Mouse (Mus musculus) lung, embryonic 14.5 days (tissue): ENCODE measurements around the gene Trip11. TPM values are rescaled to one million over a fixed set of nuclear protein-coding genes. Genes with fewer than 3 reads are reported as not detected.
A peak's percentile ranks its signal among the peaks of the same experiment; 100 is the strongest.
"Not testable (repeated sequence)": the region's sequence is repeated elsewhere in the genome, so short reads cannot be mapped to it uniquely, and the experiment has no call there.

ENCODE experiments used
- ATAC-seq: fragments of 200-750 bp; cut with Nextera tagmentation; 2 replicates; pipeline ENCODE4 v1.8.0; 2017; ENCODE audit warnings: mild to moderate bottlenecking, moderate TSS enrichment, moderate library complexity; ENCODE audit not compliant: insufficient read depth
- DNase-seq: peaks from one replicate; pipeline ENCODE4 v3.0.0-alpha.2; 2015
- H3K27ac ChIP-seq: fragments of 300-500 bp; sonication (generic); 2 replicates; pipeline ENCODE4 v1.5.1; 2014; ENCODE audit warnings: low read depth, mild to moderate bottlenecking, moderate library complexity
- H3K27me3 ChIP-seq: fragments of 300-500 bp; sonication (generic); 2 replicates; pipeline ENCODE4 v1.6.1; 2014; ENCODE audit warnings: low read length, control low read depth; ENCODE audit not compliant: insufficient read depth
- H3K36me3 ChIP-seq: fragments of 300-500 bp; sonication (generic); 2 replicates; pipeline ENCODE4 v1.6.1; 2014; ENCODE audit warnings: control low read depth; ENCODE audit not compliant: insufficient read depth
- H3K4me1 ChIP-seq: fragments of 300-500 bp; sonication (generic); 2 replicates; pipeline ENCODE4 v1.6.1; 2014; ENCODE audit warnings: antibody characterized with exemption, control low read depth; ENCODE audit not compliant: insufficient read depth
- H3K4me2 ChIP-seq: fragments of 300-500 bp; sonication (generic); 2 replicates; pipeline ENCODE4 v1.6.1; 2014; ENCODE audit warnings: mild to moderate bottlenecking
- H3K4me3 ChIP-seq: fragments of 300-500 bp; sonication (generic); 2 replicates; pipeline ENCODE4 v1.5.1; 2014; ENCODE audit warnings: low read depth, low read length
- H3K9ac ChIP-seq: fragments of 300-500 bp; sonication (generic); 2 replicates; pipeline ENCODE4 v1.6.1; 2014
- H3K9me3 ChIP-seq: fragments of 300-500 bp; sonication (generic); 2 replicates; pipeline ENCODE4 v1.6.1; 2016; ENCODE audit warnings: low read depth, low read length, control low read depth
- CTCF ChIP-seq: IDR thresholded peaks from 2 replicates; pipeline ENCODE4 v1.5.1; 2016; ENCODE audit warnings: antibody characterized with exemption, low read depth
- WGBS: fragments of 180-500 bp; shearing (Covaris S2); extraction: QIAGEN DNeasy Blood & Tissue Kit; methylation state at CpG from one replicate; pipeline ENCODE4 v1.1.7; 2014; 5-methylcytosine and 5-hydroxymethylcytosine counted together
- polyA plus RNA-seq: library from polyadenylated mRNA; unstranded; fragments of >200 nt; fragmentation: Nextera tagmentation; extraction: Ambion mirVana; gene quantifications from 2 replicates; pipeline ENCODE4 v1.2.1, GENCODE M21; 2014

The Trip11 gene
- 23.5 and 25.9 TPM in 2 replicates for polyA plus RNA-seq

DNA sequence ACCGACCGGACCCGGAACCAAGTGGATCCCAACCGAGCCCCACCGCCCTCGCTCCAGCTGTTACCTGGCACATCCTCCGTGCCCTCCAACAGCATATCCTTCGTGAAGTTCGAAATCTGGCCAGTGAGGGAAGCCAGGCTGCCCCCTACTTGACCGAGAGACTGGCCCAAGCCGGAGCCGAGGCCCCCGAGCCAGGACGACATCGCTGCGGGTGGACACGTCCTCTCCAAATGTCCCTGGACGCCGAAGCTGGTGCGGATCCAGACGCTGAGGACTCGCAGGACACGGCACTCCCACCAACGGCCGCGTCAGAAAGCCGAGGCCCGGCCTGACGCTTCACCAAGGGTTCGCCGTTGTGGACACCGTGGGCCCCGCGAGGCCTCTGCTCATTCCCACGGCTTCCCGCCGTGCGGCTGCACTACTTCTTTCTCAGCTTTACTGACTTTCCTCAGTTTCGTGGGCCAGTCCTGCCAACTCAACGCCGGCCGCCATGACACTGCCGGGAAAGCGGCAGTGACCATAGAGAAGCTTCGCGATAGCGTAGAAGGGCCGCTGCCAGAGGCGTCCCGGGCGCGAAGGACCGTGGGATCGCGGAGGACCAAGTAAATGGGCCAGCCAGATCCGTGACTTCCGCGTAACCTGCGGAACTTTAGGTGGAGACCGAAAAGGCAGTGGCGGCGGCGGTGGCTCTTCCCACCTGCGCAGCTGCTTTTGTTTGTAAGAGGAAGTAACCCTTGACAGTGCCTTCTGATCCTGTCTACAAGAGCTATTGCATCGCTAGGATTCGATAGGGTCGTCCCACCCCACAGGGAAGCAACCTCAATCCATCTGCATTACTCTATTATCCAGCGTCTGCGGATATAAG lies at the start of gene Trip11:
Trip11 (minus strand) TSS at position 642 of the 865 bp plus-strand sequence.
- Histone ChIP-seq H3K27ac (peak within 1 kb of the TSS; percentile 93), H3K36me3 (peaks cover 4% of the 10 kb centered on the region; the same call in 1 of the 2 replicates), H3K9ac (peak within 1 kb of the TSS; percentile 94), H3K4me3 (peak within 1 kb of the TSS; percentile 88), H3K27me3 (no peaks in the 10 kb centered on the region), H3K4me2 (peak within 1 kb of the TSS; percentile 70), H3K4me1 (peaks cover 6% of the 10 kb centered on the region), H3K9me3 (no peaks in the 10 kb centered on the region)
- ATAC-seq (peak; percentile 98), DNase-seq (peak; percentile 96)
- no peak for TF ChIP-seq CTCF
- WGBS = under 1% methylated on average over 69 of the region's 69 CpGs

DNA sequence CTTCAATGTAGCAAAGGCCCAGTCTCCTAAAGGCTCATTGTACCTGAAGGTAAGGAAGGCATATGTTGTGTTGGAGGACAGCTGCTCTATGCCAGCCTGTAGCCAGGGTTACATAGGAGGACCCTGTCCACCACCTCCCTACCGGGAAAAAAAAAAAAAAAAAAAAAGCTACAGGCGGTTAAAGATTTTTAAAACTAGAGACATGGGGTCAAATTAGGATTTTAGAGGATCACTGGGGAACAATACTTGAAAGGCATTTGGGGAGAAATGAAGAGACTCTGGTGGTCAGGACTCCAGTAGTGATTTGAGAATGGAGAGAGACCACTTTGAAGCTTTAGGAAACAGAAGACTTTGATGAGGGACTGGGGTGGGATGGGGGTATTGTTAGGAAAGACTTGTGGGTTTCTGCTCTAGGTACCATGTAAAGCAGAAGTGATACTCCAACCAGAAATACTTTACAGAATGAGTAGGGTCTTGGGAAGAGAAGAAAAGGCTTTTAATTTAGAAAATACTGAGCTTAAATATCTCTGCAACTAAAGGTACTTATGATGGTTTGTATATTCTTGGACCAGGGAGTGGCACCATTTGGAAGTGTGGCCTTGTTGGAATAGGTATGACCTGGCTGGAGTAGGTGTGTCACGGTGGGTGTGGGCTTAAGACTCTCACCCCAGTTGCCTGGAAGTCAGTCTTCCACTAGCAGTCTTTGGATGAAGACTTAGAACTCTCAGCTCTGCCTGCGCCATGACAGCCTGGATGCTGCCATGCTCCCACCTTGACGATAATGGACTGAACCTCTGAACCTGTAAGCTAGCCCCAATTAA lies 46.1 kb upstream of the Trip11 start:
- H3K4me2 ChIP-seq = peak overlapping the region; percentile 60
- H3K36me3 ChIP-seq, H3K4me1 ChIP-seq, ATAC-seq, H3K27me3 ChIP-seq, DNase-seq, H3K9me3 ChIP-seq, H3K27ac ChIP-seq: not testable (repeated sequence)
- WGBS = 93% methylated on average over 5 of the region's 5 CpGs
- H3K4me3 ChIP-seq = peak overlapping the region; percentile 89
- peak overlapping the region; percentile 38 for H3K9ac ChIP-seq

DNA sequence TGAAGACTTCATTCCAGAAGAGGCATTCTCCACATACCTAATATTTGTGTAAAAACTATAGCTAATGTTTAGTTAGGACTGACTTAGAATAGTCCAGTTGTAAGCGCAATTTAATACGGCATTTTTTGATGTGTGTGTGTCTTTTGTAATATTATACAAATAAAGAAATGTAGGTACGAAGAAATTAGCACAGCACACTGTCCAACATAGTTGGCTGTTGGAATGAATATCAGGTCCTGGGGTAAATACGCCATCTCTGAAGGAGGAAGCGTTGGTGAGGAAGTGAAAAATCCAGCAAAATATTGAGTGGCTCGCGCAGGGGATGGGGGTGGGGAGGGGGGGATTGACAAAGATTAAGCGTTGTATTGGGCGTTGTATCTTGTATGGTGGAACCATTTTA lies 45.5 kb upstream of the Trip11 start:
- H3K27ac ChIP-seq = 0 out of 2 replicates have a peak overlapping the region, but pooled peaks have one; percentile 30
- H3K27me3 ChIP-seq = no peaks in the 10 kb centered on the region
- H3K9me3 ChIP-seq = no peaks in the 10 kb centered on the region
- no peaks in the 10 kb centered on the region for H3K36me3 ChIP-seq
- peak overlapping the region; percentile 38 for H3K9ac ChIP-seq
- TF ChIP-seq CTCF = no peak
- WGBS = 36% methylated on average over 9 of the region's 9 CpGs
- DNase-seq = no peak
- ATAC-seq = no peak; the same call in 1 of the 2 replicates
- H3K4me2 ChIP-seq = peak overlapping the region; percentile 60
- H3K4me1 ChIP-seq = peaks cover 3% of the 10 kb centered on the region; the same call in 1 of the 2 replicates
- peak overlapping the region; percentile 89 for H3K4me3 ChIP-seq

DNA sequence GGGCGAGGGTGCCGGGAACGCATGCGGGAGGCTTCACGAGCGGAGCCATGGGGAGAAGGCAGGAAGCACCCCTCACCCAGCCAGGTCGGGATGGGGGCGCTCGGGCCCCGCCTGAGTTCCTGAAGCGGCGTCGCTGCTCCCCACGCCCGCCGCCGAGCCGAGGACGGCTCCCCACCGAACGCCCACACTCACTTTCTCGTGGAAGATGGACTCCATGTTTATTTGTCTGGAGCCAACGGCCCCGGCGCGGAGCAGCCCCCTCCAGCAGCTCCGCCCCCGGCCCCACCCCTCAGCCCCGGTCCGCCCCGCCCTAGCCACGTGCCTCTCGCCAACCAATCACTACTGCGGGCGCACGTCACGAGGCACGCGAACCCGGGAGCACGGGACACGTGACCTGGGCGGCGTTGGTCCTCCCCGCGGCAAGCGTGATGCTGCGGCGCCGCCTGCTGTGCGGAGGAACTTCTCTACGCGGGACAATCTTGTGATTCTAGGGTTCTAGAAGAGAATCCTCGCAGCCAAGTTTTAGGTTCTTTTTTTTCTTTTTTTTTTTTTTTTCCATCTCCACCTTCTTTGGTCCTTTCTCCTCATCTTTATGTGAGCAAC lies 45.0 kb upstream of the Trip11 start, which contains the start of gene Atxn3:
Atxn3 (minus strand) TSS at position 305 of the 603 bp plus-strand sequence.
- TF ChIP-seq CTCF = peak; percentile 74
- DNase-seq (peak; percentile 98), ATAC-seq (peak; percentile 98)
- 1% methylated on average over 53 of the region's 54 CpGs for WGBS
- H3K27me3 ChIP-seq = no peaks in the 10 kb centered on the region
- H3K36me3 ChIP-seq = no peaks in the 10 kb centered on the region
- peak within 1 kb of the TSS; percentile 83 for H3K9ac ChIP-seq
- no peaks in the 10 kb centered on the region for H3K9me3 ChIP-seq
- H3K4me1 ChIP-seq = peaks cover 3% of the 10 kb centered on the region; the same call in 1 of the 2 replicates
- H3K27ac ChIP-seq = peak within 1 kb of the TSS; percentile 75
- peak within 1 kb of the TSS; percentile 60 for H3K4me2 ChIP-seq
- H3K4me3 ChIP-seq = peak within 1 kb of the TSS; percentile 89

GRCm38 (mm10) chr12:101957079-101957941 lies 44.2 kb upstream of the Trip11 start:
- DNase-seq (peak; percentile 53), ATAC-seq (peak; percentile 29)
- H3K4me2 ChIP-seq = peak overlapping the region; percentile 55
- no peaks in the 10 kb centered on the region for H3K36me3 ChIP-seq
- H3K9me3 ChIP-seq = no peaks in the 10 kb centered on the region
- TF ChIP-seq CTCF = no peak
- peak overlapping the region; percentile 83 for H3K9ac ChIP-seq
- peak overlapping the region; percentile 75 for H3K27ac ChIP-seq
- no peaks in the 10 kb centered on the region for H3K27me3 ChIP-seq
- WGBS = 8% methylated on average over 26 of the region's 26 CpGs
- H3K4me3 ChIP-seq = peak overlapping the region; percentile 89
- H3K4me1 ChIP-seq = peaks cover 3% of the 10 kb centered on the region; the same call in 1 of the 2 replicates

DNA sequence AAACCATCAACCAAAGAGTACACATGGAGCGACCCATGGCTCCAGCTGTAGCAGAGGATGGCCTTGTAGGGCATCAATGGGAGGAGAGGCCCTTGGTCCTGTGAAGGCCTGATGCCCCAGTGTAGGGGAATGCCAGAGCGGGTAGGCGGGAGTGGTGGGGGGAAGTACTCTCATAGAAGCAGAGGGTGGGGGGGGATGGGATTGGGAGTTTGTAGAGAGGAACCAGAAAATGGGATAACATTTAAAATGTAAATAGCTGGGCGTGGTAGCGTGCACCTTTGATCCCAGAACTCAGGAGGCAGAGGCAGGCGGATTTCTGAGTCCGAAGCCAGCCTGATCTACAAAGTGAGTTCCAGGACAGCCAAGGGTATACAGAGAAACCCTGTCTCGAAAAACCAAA lies 42.8 kb upstream of the Trip11 start:
- not testable (repeated sequence) for H3K36me3 ChIP-seq, DNase-seq, H3K9ac ChIP-seq, H3K9me3 ChIP-seq, H3K4me2 ChIP-seq, H3K4me3 ChIP-seq, ATAC-seq, H3K27me3 ChIP-seq, H3K27ac ChIP-seq, H3K4me1 ChIP-seq
- 95% methylated on average over 8 of the region's 8 CpGs for WGBS
